Mouse (Mus musculus) Muller cell, postnatal 12 days (primary cell): ENCODE results near the gene Prss58.
A peak's percentile ranks its signal among the peaks of the same experiment; 100 is the strongest.

Source experiments
- DNase-seq: peaks from one replicate; pipeline ENCODE4 v3.0.0-alpha.2; 2015; ENCODE audit errors: inconsistent ontology term

The Prss58 gene

GRCm38 (mm10) chr6:40900287-40900686 is at the start of gene Prss58:
TSS of gene Prss58 (minus strand) at chr6:40900387.
- DNase-seq = no peak

DNA sequence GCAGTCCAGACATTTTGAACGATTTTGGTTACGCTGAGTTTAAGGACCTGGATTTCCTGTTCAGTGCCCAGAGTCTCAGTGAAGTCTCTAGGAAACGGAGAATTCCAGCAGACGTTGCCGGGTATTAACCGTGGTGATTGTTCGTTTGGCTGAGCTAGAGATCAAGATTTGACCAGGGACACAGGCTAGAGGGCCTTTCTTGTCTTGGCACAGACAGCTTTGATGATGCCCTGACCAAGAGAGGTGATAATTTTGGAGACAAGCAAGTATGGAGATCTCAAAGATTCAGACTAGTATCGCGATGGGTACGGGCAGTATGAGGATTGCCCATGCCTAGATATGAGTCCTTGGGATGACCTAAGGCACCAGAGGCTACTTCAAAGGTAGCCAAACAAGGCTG is 40.3 kb upstream of the Prss58 start, which contains the start of gene 1700074P13Rik:
Gene 1700074P13Rik (minus strand): TSS at position 101 of the 400 bp plus-strand sequence.
- no peak for DNase-seq

DNA sequence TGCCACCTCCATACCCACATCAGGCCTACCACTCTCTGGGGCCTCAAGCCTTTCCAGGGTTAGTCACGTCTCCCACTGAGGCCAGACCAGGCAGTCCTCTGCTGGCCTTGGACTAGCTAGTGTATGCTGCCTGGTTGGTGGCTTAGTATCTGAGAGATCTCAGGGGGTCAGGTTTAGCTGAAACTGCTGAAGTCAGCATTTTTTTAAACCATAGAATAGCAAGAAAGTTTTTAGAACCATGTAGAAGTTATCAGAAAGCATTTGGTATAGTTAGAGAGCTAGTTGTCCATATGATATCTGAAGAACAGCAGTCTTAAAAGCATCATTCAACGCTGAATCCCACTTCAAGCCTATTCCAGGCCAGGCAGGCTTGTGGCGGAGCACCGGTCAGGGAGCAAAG is 19.8 kb upstream of the Prss58 start:
- no peak for DNase-seq

DNA sequence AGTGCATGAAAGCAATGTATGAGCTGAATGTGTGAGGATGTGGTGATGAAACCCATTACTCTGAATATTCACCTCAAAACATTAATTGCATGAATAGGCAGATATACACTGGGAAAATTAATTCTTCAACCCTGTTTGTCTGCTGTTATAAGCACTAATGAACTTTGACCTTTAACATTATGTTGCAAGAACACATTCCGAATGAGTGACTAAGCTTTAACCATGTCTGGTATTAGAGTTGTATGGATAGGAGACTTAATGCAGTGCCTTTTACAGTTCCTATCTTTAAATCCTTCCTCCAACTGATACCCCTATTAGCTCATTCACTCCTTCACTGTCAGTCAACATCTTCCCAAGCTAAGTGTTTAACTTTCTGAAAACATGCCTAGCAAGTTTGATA is 5.5 kb downstream of the Prss58 start:
- DNase-seq = no peak

DNA sequence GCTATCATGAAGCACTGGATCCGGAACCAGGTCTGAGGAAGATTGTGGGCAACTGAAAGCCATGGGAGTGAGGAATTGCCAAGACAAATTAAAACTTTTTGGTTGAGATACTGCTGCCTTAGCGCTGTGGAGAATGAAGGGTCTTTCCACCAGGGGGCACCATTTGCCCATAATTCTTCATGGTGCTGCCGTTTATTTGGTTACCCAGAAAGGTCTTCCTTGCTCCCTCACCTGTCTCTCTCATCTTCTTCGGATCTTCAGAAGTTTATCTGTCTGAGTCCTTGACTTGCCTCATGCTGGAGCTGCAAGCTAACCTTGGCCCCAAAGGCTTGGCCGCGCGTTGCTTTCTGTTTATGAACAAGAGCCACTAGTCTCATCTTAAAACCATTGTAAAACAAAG is 6.6 kb downstream of the Prss58 start:
- DNase-seq = peak; percentile 9

DNA sequence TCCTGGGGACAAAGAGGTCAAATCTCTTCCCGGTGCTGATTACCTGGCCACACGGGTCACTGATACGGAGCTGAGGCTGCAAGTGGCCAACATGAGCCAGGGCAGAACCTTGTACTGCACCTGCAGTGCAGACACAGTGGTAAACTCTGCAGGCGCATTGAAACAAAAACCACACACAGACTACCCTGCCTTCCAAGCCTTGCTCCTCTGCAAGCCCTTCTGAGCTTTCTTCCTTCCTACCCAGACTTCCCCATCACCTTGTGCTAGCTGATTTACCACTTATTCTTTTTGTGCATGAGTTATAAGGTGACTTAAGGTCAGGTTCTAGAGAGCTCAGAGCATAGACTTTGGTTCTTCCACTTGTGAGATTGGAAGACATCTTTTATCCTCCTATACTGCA is 8.4 kb downstream of the Prss58 start:
- DNase-seq = no peak

GRCm38 (mm10) chr6:40890973-40891372 is 9.2 kb downstream of the Prss58 start:
- DNase-seq = no peak

- no peak for DNase-seq
These were observed 12.8 kb downstream of the Prss58 start, which contains the start of gene Moxd2 for GRCm38 (mm10) chr6:40887394-40887793. TSS of gene Moxd2 (minus strand) at chr6:40887494.

DNA sequence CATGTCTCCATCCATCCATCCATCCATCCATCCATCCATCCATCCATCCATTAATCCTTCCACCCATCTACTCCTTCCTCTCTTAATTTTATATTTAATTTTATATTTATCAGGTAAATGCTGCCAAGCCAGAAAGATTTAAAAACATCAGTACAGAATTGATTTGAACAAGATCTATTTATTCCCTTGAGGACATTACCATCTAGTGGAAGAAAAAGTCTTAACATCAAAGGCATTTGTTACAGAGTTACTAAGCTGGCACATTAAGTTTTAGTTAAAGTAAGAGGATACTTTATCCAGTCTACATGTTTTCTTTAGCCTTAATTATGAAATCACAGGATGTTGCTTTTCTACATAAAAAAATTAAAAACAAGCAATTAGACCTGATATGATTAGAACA is 54.9 kb downstream of the Prss58 start:
- DNase-seq = no peak
